Mouse (Mus musculus) induced T-regulatory cell, adult 2 months (primary cell): ENCODE results near the gene Gm5134.

Experiments used
- DNase-seq: peaks from one replicate; pipeline ENCODE4 v3.0.0-alpha.2; 2012; ENCODE audit warnings: low read depth

Gene Gm5134

GRCm38 (mm10) chr10:76033119-76033455, 78.8 kb downstream of the Gm5134 start:
- DNase-seq, result peak; percentile 65

GRCm38 (mm10) chr10:76034001-76034600, 79.8 kb downstream of the Gm5134 start:
- peak; percentile 70 for DNase-seq

GRCm38 (mm10) chr10:76035277-76035676, 81.0 kb downstream of the Gm5134 start:
- DNase-seq, result peak; percentile 71

- DNase-seq, result no peak
These were observed 82.6 kb downstream of the Gm5134 start for GRCm38 (mm10) chr10:76036962-76037361.

GRCm38 (mm10) chr10:76045343-76045742, 91.0 kb downstream of the Gm5134 start:
- DNase-seq, result no peak

GRCm38 (mm10) chr10:76046754-76047153, 92.4 kb downstream of the Gm5134 start:
- no peak for DNase-seq

GRCm38 (mm10) chr10:76047182-76047869, 93.0 kb downstream of the Gm5134 start:
- no peak for DNase-seq

GRCm38 (mm10) chr10:76048967-76049366, 94.7 kb downstream of the Gm5134 start:
- no peak for DNase-seq

- no peak for DNase-seq
These were observed 97.5 kb downstream of the Gm5134 start for GRCm38 (mm10) chr10:76051860-76052259.
